Mouse (Mus musculus) forebrain, embryonic 12.5 days (tissue): ENCODE results near the gene Slc35c2. TPM values are rescaled to one million over a fixed set of nuclear protein-coding genes. Genes with fewer than 3 reads are reported as not detected.

ENCODE experiments used
- ATAC-seq: fragments of 200-750 bp; cut with Nextera tagmentation; 2 replicates; pipeline ENCODE4 v1.8.0; 2017; ENCODE audit warnings: moderate TSS enrichment; ENCODE audit not compliant: low FRiP score
- H3K27ac ChIP-seq: fragments of 300-500 bp; sonication (generic); 2 replicates; pipeline ENCODE4 v1.5.1; 2016; ENCODE audit warnings: mild to moderate bottlenecking
- H3K27me3 ChIP-seq: fragments of 300-500 bp; sonication (generic); 2 replicates; pipeline ENCODE4 v1.6.1; 2016; ENCODE audit warnings: mild to moderate bottlenecking
- H3K36me3 ChIP-seq: fragments of 300-500 bp; sonication (generic); replicated peaks from 2 replicates; pipeline ENCODE4 v1.6.1; 2016; ENCODE audit warnings: mild to moderate bottlenecking
- H3K4me1 ChIP-seq: fragments of 300-500 bp; sonication (generic); 2 replicates; pipeline ENCODE4 v1.6.1; 2016
- H3K4me2 ChIP-seq: fragments of 300-500 bp; sonication (generic); 2 replicates; pipeline ENCODE4 v1.6.1; 2016; ENCODE audit warnings: mild to moderate bottlenecking, moderate library complexity
- H3K4me3 ChIP-seq: fragments of 300-500 bp; sonication (generic); replicated peaks from 2 replicates; pipeline ENCODE4 v1.5.1; 2016; ENCODE audit warnings: mild to moderate bottlenecking
- H3K9ac ChIP-seq: fragments of 300-500 bp; sonication (generic); 2 replicates; pipeline ENCODE4 v1.6.1; 2016; ENCODE audit warnings: mild to moderate bottlenecking
- H3K9me3 ChIP-seq: fragments of 300-500 bp; sonication (generic); 2 replicates; pipeline ENCODE4 v1.6.1; 2016
- WGBS: fragments of 180-500 bp; shearing (Covaris S2); methylation state at CpG from one replicate; pipeline ENCODE4 v1.1.7; 2016; 5-methylcytosine and 5-hydroxymethylcytosine counted together
- polyA plus RNA-seq: library from polyadenylated mRNA; unstranded; fragments of >200 nt; fragmentation: Nextera tagmentation; extraction: Ambion mirVana; gene quantifications from 2 replicates; pipeline ENCODE4 v1.2.1, GENCODE M21; 2016

Slc35c2 gene
- polyA plus RNA-seq, 1 experiment from 2014 or later, result 57.9 TPM

DNA sequence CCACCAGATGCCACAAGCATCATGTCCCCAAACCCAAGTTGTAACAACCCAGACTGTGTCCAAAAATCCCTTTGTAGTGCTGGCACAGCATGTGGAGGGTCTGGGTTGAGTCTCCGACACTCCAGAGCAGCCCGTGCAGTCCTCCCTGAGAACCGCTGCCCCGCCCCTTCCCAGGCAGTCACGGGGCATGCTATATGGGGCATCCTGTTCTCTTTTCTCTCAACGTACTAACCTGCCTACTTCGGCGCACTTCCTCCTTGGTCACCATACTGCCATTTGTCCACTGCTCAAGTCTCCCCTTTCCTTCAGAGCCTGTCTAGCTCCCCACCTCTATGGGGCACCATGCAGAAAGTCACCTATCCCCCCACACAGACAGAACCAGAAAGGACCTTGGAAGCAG is 2.0 kb downstream of the Slc35c2 start:
- Histone ChIP-seq H3K36me3 (peaks cover 35% of the 10 kb centered on the region), H3K9me3 (no peaks in the 10 kb centered on the region), H3K4me2 (no peak overlapping the region), H3K27ac (no peak overlapping the region), H3K9ac (no peak overlapping the region), H3K4me3 (no peak overlapping the region), H3K27me3 (no peaks in the 10 kb centered on the region), H3K4me1 (peaks cover 27% of the 10 kb centered on the region)
- ATAC-seq, result no peak
- 90% methylated on average over 8 of the region's 8 CpGs for WGBS

DNA sequence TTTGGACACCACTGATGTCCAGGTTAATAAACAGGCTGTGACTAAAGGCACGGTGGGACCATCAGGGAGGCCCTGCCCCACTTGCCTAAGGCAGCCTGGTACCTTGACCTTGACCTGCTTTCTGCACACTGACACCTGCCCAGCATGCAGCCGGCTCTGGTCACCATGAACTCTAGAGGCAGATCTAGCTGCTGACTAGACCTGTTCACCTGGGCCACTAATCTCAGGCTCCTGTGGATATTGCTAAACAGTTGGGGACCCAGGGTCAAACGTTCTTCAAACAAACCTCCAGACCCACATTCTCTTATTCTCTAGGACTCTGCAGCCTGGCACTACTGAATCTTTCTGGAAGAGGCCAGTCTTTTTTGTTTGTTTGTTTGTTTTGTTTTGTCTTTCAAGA is 2.6 kb downstream of the Slc35c2 start:
- Histone ChIP-seq H3K4me3 (no peak overlapping the region), H3K4me1 (peaks cover 30% of the 10 kb centered on the region), H3K9ac (no peak overlapping the region), H3K9me3 (no peaks in the 10 kb centered on the region), H3K36me3 (peaks cover 32% of the 10 kb centered on the region), H3K27ac (no peak overlapping the region), H3K27me3 (no peaks in the 10 kb centered on the region), H3K4me2 (no peak overlapping the region)
- ATAC-seq, result no peak
- WGBS, result 88% methylated on average over 3 of the region's 3 CpGs

DNA sequence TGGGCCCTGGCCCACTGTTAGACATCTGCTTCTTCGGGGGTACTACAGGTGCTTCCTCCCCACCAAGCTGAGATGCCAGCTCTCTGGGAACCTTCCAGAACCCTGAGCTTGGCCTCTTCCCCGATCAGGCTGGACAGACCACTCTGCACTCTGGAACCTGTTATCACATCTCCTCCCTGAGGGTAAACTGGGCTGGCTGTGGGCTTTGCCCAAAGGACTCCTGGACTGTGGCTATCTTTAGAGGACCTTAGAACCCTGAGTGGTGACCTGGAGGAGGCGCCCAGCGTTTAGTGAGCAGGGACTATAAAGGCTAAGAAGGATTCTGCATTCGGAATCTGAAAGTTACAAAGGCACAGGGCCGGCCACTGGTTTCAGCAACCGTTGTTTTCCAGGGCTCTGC is 3.3 kb downstream of the Slc35c2 start:
- peaks cover 26% of the 10 kb centered on the region for H3K36me3 ChIP-seq
- no peaks in the 10 kb centered on the region for H3K9me3 ChIP-seq
- H3K9ac ChIP-seq, result no peak overlapping the region
- H3K27ac ChIP-seq, result no peak overlapping the region
- no peak overlapping the region for H3K4me3 ChIP-seq
- peaks cover 37% of the 10 kb centered on the region for H3K4me1 ChIP-seq
- no peak overlapping the region for H3K4me2 ChIP-seq
- 93% methylated on average over 7 of the region's 7 CpGs for WGBS
- no peaks in the 10 kb centered on the region for H3K27me3 ChIP-seq
- no peak for ATAC-seq

DNA sequence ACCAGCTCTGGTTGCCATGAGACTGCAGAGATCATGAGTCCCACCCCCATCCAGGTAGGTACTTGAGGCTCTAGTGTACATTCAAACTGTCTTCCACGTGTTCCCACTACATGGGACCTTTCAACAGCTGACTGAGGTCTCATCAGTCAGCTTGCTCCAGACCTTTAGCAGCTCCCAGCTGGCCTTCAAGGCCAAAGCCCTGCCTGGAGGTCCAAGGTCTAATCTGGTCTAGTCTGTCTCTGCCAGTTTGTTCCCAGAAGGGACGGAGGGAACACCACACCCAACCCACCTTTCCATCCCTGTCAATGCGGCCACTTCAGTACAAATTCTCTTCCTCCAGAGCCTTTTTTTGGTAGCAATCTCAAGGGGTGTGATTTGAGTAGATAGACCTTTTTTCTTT is 4.0 kb downstream of the Slc35c2 start:
- Histone ChIP-seq H3K27me3 (no peaks in the 10 kb centered on the region), H3K36me3 (peaks cover 19% of the 10 kb centered on the region), H3K4me1 (peaks cover 36% of the 10 kb centered on the region), H3K27ac (no peak overlapping the region), H3K9me3 (no peaks in the 10 kb centered on the region), H3K4me2 (no peak overlapping the region), H3K9ac (no peak overlapping the region), H3K4me3 (no peak overlapping the region)
- no peak for ATAC-seq
- WGBS, result 93% methylated on average over 3 of the region's 3 CpGs

DNA sequence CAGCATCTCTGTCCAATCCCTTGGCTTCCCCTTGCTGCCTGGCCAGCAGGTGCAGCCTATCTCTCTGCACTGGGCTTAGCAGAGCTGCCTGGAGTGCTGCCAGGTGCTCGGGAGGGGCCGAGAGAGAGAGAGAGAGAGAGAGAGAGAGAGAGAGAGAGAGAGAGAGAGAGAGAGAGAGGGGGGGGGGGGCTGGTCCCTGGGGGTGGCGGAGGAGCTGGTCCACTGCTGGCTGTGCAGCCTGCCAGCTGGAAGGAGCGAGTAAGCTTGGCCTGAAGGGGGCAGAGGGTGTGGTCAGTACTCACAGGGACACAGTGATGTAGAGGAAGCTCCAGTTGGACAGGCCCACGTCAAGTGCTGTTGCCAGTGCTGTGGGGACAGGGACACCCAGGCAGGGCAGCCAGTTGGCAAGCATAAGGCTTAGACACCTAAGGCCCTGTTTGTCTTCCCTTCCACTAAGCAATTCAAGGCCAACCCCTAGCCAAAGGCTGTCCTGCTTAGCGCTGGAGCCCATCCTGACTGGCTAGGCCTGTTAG is 5.8 kb downstream of the Slc35c2 start:
- H3K36me3 ChIP-seq, result peaks cover 30% of the 10 kb centered on the region
- no peak overlapping the region for H3K4me3 ChIP-seq
- no peak overlapping the region for H3K9ac ChIP-seq
- WGBS, result 57% methylated on average over 5 of the region's 6 CpGs
- H3K27me3 ChIP-seq, result no peaks in the 10 kb centered on the region
- no peak for ATAC-seq
- peaks cover 22% of the 10 kb centered on the region for H3K4me1 ChIP-seq
- no peak overlapping the region for H3K4me2 ChIP-seq
- H3K27ac ChIP-seq, result no peak overlapping the region
- no peaks in the 10 kb centered on the region for H3K9me3 ChIP-seq

DNA sequence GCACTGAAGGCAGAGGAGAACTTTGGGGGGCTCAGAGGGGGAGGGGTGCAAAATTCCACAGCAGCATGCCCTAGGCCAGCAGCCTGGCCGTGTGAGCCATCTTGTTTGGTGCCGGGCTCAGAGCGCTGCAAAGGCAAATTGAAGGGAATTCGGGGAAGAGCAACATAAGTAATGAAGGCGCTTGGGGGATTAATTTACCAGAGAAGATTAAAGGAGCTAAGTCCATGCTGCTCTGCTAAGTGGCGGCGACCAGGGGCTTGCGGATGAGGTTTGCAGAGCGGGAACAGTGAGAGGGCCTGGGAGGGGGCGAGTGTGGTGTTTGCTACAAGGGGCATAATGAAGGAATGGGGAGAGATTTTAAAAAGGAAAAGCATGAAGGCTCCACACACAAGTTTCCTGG is 8.3 kb downstream of the Slc35c2 start:
- peaks cover 33% of the 10 kb centered on the region for H3K36me3 ChIP-seq

DNA sequence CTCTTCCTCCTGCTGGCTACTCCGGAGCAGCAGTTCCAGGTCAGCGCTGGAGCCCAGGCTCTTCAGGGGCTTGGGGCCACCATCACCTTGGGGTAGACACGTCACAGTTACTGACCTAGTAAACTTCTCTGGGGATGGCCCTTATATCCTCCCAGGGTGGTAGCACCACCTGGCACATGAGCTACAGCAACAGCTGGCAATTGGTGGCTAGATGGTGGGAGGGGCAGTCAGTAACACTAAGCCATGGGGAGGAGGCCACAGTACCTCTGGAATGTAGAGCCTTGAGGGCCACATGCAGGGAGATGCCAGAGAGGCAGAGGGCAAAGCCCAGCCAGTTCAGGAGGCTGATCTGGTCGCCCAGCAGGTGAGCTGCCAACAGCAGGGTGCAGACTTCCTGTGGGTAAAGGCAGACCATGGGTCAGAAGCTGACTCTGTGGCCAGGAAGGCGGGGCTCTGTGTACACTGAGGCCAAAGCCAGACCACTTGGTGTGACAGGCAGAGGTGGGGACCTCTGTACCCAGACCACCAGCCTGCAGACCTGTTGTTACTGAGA is 10.4 kb downstream of the Slc35c2 start:
- H3K36me3 ChIP-seq, result peaks cover 21% of the 10 kb centered on the region
- H3K4me1 ChIP-seq, result peaks cover 47% of the 10 kb centered on the region
- H3K9me3 ChIP-seq, result no peaks in the 10 kb centered on the region
- peaks cover 9% of the 10 kb centered on the region; the same call in 1 of the 2 replicates for H3K27me3 ChIP-seq
- no peak overlapping the region for H3K4me2 ChIP-seq
- 85% methylated on average over 5 of the region's 5 CpGs for WGBS
- no peak for ATAC-seq
- H3K4me3 ChIP-seq, result no peak overlapping the region
- no peak overlapping the region for H3K27ac ChIP-seq
- H3K9ac ChIP-seq, result no peak overlapping the region

More for the DNA sequence above, 8.3 kb downstream of the Slc35c2 start:
- peaks cover 35% of the 10 kb centered on the region for H3K4me1 ChIP-seq
- no peak overlapping the region for H3K4me3 ChIP-seq
- 19% methylated on average over 10 of the region's 10 CpGs for WGBS
- H3K27ac ChIP-seq, result peak overlapping the region; percentile 31; the same call in 1 of the 2 replicates
- no peaks in the 10 kb centered on the region for H3K27me3 ChIP-seq
- no peak overlapping the region for H3K9ac ChIP-seq
- no peak for ATAC-seq
- no peak overlapping the region for H3K4me2 ChIP-seq
- no peaks in the 10 kb centered on the region for H3K9me3 ChIP-seq

DNA sequence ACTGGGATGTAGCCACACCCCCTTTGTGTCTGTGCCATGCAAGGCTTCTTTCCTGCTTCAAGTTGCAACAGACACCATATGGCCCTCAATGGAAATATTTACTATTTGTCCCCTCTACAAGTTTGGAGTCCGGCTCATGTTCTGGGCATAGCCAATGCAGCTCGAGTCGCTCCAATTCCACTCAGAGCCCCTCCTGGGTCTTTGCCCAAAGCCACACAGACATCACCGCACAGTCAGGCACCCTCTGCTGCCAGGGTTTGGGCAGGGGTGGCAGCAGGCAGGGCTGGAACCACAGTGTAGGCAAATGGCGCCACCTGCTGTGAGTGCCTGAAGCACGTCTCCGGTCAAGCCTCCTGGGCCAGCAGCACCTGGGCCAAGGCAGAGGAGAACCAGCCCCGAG is 11.8 kb downstream of the Slc35c2 start:
- H3K4me2 ChIP-seq, result 0 out of 2 replicates have a peak overlapping the region, but pooled peaks have one; percentile 15
- H3K27me3 ChIP-seq, result peaks cover 14% of the 10 kb centered on the region; the same call in 1 of the 2 replicates
- ATAC-seq, result peak; percentile 54
- H3K36me3 ChIP-seq, result peaks cover 19% of the 10 kb centered on the region
- no peak overlapping the region for H3K9ac ChIP-seq
- WGBS, result 29% methylated on average over 8 of the region's 8 CpGs
- H3K9me3 ChIP-seq, result no peaks in the 10 kb centered on the region
- peak overlapping the region; percentile 82 for H3K27ac ChIP-seq
- H3K4me1 ChIP-seq, result peaks cover 56% of the 10 kb centered on the region
- H3K4me3 ChIP-seq, result no peak overlapping the region

DNA sequence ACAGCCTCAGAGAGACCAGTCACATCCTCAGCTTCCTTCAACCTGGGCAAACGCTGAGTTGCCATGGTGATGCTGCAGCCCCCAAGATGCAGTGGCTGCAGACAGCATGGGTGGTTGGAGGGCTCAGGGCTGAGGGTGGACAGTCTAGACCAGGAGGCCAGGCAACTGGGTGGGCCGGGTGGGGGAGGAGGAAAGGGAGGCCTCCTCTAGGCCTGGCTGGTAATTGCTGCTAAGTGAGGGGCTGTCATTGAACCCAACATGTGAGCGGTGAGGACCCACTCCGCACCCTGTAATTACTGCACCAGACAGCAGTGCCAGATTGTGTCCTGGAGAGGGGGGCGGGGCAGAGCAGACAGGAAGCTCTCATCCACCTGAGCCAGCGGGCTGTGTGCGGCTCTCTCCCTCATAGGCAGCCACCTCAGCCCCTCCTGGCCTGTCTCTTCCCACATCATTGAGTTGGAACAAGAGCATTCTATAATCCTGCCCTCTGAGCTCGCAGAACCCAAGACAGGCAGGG is 12.5 kb downstream of the Slc35c2 start:
- H3K4me1 ChIP-seq, result peaks cover 61% of the 10 kb centered on the region
- peak overlapping the region; percentile 15; the same call in 1 of the 2 replicates for H3K4me2 ChIP-seq
- peak overlapping the region; percentile 36; the same call in 1 of the 2 replicates for H3K9ac ChIP-seq
- peak overlapping the region; percentile 82 for H3K27ac ChIP-seq
- H3K9me3 ChIP-seq, result no peaks in the 10 kb centered on the region
- peaks cover 14% of the 10 kb centered on the region; the same call in 1 of the 2 replicates for H3K27me3 ChIP-seq
- ATAC-seq, result peak; percentile 79
- 20% methylated on average over 8 of the region's 8 CpGs for WGBS
- H3K4me3 ChIP-seq, result no peak overlapping the region
- peaks cover 14% of the 10 kb centered on the region for H3K36me3 ChIP-seq

DNA sequence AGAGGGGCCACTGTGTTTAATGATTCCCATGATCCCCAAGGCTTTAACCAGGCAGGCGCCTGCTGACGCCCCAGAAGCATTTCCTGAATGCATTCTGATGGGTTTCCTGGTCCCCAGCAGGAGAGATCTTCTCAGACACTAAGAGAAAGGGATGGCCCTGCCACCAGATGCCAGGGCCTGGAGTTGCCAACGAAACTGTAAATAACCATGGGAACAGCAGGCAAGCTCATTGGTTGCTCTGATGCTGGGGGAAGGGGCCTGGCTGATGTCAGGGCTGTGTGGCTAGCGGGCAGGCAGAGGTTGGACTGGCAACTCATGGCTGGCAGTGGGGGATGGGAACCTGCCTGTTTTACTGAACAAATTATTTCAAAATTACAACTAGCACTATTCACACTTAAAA is 14.1 kb downstream of the Slc35c2 start:
- ATAC-seq, result no peak
- Histone ChIP-seq H3K4me2 (no peak overlapping the region), H3K4me1 (peaks cover 48% of the 10 kb centered on the region), H3K27ac (no peak overlapping the region), H3K4me3 (no peak overlapping the region), H3K9ac (no peak overlapping the region), H3K27me3 (peaks cover 20% of the 10 kb centered on the region; the same call in 1 of the 2 replicates), H3K9me3 (no peaks in the 10 kb centered on the region), H3K36me3 (peaks cover 14% of the 10 kb centered on the region)
- 41% methylated on average over 4 of the region's 4 CpGs for WGBS

DNA sequence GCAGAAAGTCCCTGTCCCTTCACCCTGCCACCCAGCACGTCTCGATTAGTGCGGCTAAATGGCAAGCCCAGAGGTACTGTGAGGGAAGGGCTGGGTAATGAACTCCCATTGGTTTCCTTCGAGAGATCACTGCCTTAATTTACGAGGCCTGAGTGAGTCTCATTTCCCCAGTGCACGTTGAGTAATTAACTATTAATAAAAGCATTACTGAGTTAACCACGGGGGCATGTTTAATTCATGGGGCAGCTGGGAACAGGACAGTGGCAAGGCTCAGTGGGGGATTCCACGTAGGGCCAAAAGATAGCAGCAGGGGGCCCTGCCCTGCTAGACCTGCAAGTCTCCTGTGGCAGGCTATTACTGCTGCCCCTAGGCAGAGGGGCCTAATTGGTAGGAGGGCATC is 16.3 kb downstream of the Slc35c2 start:
- no peaks in the 10 kb centered on the region for H3K9me3 ChIP-seq
- H3K27me3 ChIP-seq, result peaks cover 30% of the 10 kb centered on the region; the same call in 1 of the 2 replicates
- 3% methylated on average over 8 of the region's 8 CpGs for WGBS
- H3K36me3 ChIP-seq, result no peaks in the 10 kb centered on the region
- no peak overlapping the region for H3K9ac ChIP-seq
- H3K4me1 ChIP-seq, result peaks cover 60% of the 10 kb centered on the region
- no peak overlapping the region for H3K27ac ChIP-seq
- no peak overlapping the region for H3K4me2 ChIP-seq
- H3K4me3 ChIP-seq, result no peak overlapping the region
- ATAC-seq, result no peak

DNA sequence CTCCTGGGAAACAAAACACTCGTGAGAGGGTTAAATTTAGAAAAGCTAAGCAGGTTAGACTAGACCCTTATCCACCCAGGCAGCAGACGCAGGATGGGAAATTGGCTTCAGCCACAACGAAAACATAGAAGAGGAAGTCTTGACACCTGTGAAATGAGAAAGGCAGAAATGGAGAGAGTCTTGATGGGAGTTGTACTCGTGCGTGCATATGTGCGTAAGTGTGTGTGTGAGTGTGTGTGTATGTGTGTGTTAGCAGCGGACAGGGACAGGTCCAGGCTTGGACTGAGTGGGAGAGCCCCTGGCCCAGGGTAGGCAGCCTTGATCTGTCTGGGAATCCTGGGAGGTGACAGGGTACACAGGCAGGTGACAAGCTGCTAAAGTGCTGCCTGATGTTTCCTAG is 16.8 kb downstream of the Slc35c2 start:
- Histone ChIP-seq H3K27ac (no peak overlapping the region), H3K4me2 (no peak overlapping the region)

DNA sequence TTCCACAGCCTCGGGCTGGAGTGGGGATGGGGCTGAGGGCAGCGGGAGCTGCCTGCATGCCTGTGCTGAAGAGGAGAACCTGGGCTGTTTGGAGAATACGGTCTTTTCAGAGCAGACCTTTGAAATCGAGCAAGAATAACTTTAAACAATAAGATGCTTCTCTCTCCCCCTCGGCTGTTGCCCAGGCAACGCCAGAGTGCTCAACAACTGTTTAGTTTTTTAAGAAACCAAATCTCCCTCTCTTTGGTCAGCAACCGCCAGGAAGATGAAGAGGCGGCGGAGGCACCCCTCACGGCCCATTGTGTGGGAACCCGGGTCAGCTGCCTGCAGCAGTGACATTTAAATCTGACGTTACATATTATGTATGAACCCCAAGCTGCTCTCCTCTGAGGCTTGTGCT is 20.9 kb downstream of the Slc35c2 start:
- Histone ChIP-seq H3K4me2 (peak overlapping the region; percentile 34), H3K9me3 (no peaks in the 10 kb centered on the region), H3K9ac (peak overlapping the region; percentile 38; the same call in 1 of the 2 replicates), H3K36me3 (no peaks in the 10 kb centered on the region), H3K27ac (peak overlapping the region; percentile 64; the same call in 1 of the 2 replicates), H3K27me3 (peaks cover 34% of the 10 kb centered on the region; the same call in 1 of the 2 replicates), H3K4me1 (peaks cover 52% of the 10 kb centered on the region), H3K4me3 (no peak overlapping the region)
- WGBS, result 4% methylated on average over 12 of the region's 12 CpGs
- ATAC-seq, result no peak

More for the DNA sequence above, 16.8 kb downstream of the Slc35c2 start:
- Histone ChIP-seq H3K36me3 (no peaks in the 10 kb centered on the region), H3K4me3 (no peak overlapping the region), H3K9me3 (no peaks in the 10 kb centered on the region), H3K9ac (0 out of 2 replicates have a peak overlapping the region, but pooled peaks have one; percentile 4), H3K4me1 (peaks cover 61% of the 10 kb centered on the region), H3K27me3 (peaks cover 33% of the 10 kb centered on the region; the same call in 1 of the 2 replicates)
- ATAC-seq, result no peak
- 57% methylated on average over 7 of the region's 7 CpGs for WGBS
